Mouse (Mus musculus) embryonic facial prominence, embryonic 11.5 days (tissue): ENCODE data around the gene B3galt1. TPM values are rescaled to one million over a fixed set of nuclear protein-coding genes. Genes with fewer than 3 reads are reported as not detected.

Experiments used
- ATAC-seq: fragments of 200-750 bp; cut with Nextera tagmentation; replicated peaks from 2 replicates; pipeline ENCODE4 v1.8.0; 2017; ENCODE audit warnings: low read depth; ENCODE audit not compliant: insufficient number of reproducible peaks, low FRiP score, low TSS enrichment
- DNase-seq: peaks from one replicate; pipeline ENCODE4 v3.0.0-alpha.2; 2015; ENCODE audit warnings: low spot score
- H3K27ac ChIP-seq: fragments of 300-500 bp; sonication (generic); replicated peaks from 2 replicates; pipeline ENCODE4 v1.5.1; 2014; ENCODE audit warnings: mild to moderate bottlenecking, low read depth, low read length, control low read depth
- H3K27me3 ChIP-seq: fragments of 300-500 bp; sonication (generic); 2 replicates; pipeline ENCODE4 v1.6.1; 2014; ENCODE audit warnings: mild to moderate bottlenecking, low read length, moderate library complexity, mixed read lengths; ENCODE audit not compliant: control insufficient read depth, insufficient read depth
- H3K36me3 ChIP-seq: fragments of 300-500 bp; sonication (generic); replicated peaks from 2 replicates; pipeline ENCODE4 v1.6.1; 2014; ENCODE audit warnings: low read depth, mild to moderate bottlenecking, low read length, moderate library complexity, mixed read lengths; ENCODE audit not compliant: control insufficient read depth, insufficient read depth
- H3K4me1 ChIP-seq: fragments of 300-500 bp; sonication (generic); 2 replicates; pipeline ENCODE4 v1.6.1; 2014; ENCODE audit warnings: low read length, mixed read lengths; ENCODE audit not compliant: control insufficient read depth, insufficient read depth
- H3K4me2 ChIP-seq: fragments of 300-500 bp; sonication (generic); 2 replicates; pipeline ENCODE4 v1.6.1; 2014; ENCODE audit warnings: low read depth, mild to moderate bottlenecking, control low read depth, low read length, moderate library complexity
- H3K4me3 ChIP-seq: fragments of 300-500 bp; sonication (generic); 2 replicates; pipeline ENCODE4 v1.5.1; 2014; ENCODE audit warnings: low read depth, low read length, control low read depth
- H3K9ac ChIP-seq: fragments of 300-500 bp; sonication (generic); replicated peaks from 2 replicates; pipeline ENCODE4 v1.6.1; 2014; ENCODE audit warnings: mild to moderate bottlenecking, control low read depth, low read length
- H3K9me3 ChIP-seq: fragments of 300-500 bp; sonication (generic); replicated peaks from 2 replicates; pipeline ENCODE4 v1.6.1; 2016; ENCODE audit warnings: mild to moderate bottlenecking, low read length, inconsistent platforms, mixed read lengths; ENCODE audit not compliant: control insufficient read depth
- WGBS: fragments of 180-500 bp; shearing (Covaris S2); extraction: QIAGEN DNeasy Blood & Tissue Kit; methylation state at CpG from one replicate; pipeline ENCODE4 v1.1.7; 2014; 5-methylcytosine and 5-hydroxymethylcytosine counted together
- polyA plus RNA-seq: library from polyadenylated mRNA; unstranded; fragments of >200 nt; fragmentation: Nextera tagmentation; extraction: Ambion mirVana; gene quantifications from 2 replicates; pipeline ENCODE4 v1.2.1, GENCODE M21; 2014

The B3galt1 gene
- polyA plus RNA-seq, 1 experiment from 2014 or later = 9.3 TPM

DNA sequence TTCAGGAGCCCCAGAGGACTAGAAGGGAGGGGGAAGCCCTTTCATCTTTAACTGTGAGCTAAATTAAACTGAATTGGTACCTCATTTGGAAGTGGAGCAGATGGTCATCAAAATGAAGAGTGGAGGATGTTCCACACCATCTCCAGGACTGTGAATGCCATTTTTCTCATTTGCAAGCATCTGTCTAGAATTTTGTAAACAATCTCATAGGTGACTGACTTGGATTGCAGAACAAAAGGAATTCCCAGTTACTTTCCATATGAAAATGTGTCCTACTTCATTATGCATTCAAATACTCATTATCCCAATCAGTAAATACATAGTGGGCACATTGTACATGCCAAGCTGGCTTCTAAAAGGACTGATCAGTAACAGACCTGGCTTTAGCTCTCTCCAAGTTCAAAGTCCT lies 515.2 kb downstream of the B3galt1 start:
- ATAC-seq = no peak
- no peak for DNase-seq
- Histone ChIP-seq H3K27ac (no peak overlapping the region), H3K9me3 (no peaks in the 10 kb centered on the region), H3K4me2 (no peak overlapping the region), H3K4me1 (no peaks in the 10 kb centered on the region), H3K27me3 (no peaks in the 10 kb centered on the region), H3K9ac (no peak overlapping the region), H3K4me3 (no peak overlapping the region), H3K36me3 (no peaks in the 10 kb centered on the region)

DNA sequence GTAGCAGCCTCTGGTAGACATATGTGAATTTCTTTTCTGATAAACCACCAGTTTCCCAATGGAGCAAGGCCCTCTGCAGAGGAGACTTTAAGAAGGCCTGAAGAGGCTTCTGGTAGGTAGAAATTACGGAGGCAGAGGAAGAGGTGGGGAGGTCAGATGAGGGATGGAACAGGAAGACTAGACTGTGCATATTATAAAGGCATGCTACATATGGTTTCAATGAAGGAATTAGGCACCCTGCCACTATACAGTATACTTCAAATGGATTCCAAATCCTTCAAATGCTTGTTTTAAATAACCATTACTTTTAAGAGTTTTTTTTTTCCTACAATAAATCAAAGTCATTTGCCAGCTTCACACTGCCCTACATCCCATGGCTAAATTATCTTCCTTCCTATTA lies 518.8 kb downstream of the B3galt1 start:
- H3K9me3 ChIP-seq = no peaks in the 10 kb centered on the region
- no peak overlapping the region for H3K9ac ChIP-seq
- H3K27ac ChIP-seq = no peak overlapping the region
- ATAC-seq (no peak), DNase-seq (peak; percentile 4)
- no peaks in the 10 kb centered on the region for H3K36me3 ChIP-seq
- no peak overlapping the region for H3K4me2 ChIP-seq
- H3K4me3 ChIP-seq = no peak overlapping the region
- no peaks in the 10 kb centered on the region for H3K4me1 ChIP-seq
- 50% methylated on average over 1 of the region's 1 CpGs for WGBS
- H3K27me3 ChIP-seq = no peaks in the 10 kb centered on the region

DNA sequence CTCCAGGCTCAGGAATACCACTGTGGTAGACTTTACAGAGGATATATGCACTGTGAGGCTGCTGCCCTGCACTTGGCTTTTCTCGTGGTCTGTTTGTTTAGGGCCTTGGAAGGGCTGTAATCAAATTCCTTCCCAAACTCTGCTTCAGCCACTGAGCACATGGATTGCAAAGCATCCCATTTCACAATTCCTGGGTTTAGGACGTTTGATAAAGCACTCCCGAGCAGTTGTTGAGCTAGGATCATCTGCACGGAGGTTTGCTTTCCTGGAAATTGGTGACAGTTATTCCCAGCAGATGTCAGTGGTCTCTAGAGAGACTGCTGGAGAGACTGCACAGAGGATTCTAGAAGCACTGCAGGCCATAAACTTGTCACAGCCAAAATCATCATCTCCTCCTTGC lies 520.4 kb downstream of the B3galt1 start:
- ATAC-seq = no peak
- no peaks in the 10 kb centered on the region for H3K27me3 ChIP-seq
- no peaks in the 10 kb centered on the region for H3K4me1 ChIP-seq
- H3K27ac ChIP-seq = no peak overlapping the region
- no peaks in the 10 kb centered on the region for H3K36me3 ChIP-seq
- no peak overlapping the region for H3K9ac ChIP-seq
- H3K9me3 ChIP-seq = no peaks in the 10 kb centered on the region
- H3K4me2 ChIP-seq = no peak overlapping the region
- no peak for DNase-seq
- no peak overlapping the region for H3K4me3 ChIP-seq
- 55% methylated on average over 4 of the region's 4 CpGs for WGBS

DNA sequence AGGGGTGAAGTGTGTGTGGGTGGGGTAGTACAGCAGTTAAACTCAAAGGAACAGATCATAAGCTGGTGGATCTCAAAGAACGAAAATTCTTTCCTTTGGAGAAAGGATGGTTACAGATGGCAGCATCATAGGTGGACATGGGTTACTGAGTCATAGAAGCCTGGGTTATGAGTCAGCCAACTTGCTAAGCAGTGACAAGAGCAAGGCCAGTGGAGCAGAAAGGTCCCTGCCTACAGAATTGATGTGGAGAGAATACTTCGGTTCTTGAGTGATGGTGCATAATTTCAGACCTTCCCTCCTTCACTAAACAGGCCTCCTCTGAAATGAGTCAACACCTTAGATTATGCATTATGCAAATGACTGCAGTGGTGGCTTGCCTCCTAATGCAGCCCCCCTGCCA lies 525.9 kb downstream of the B3galt1 start:
- Histone ChIP-seq H3K4me3 (no peak overlapping the region), H3K9ac (no peak overlapping the region), H3K36me3 (no peaks in the 10 kb centered on the region), H3K9me3 (no peaks in the 10 kb centered on the region), H3K27ac (no peak overlapping the region), H3K27me3 (no peaks in the 10 kb centered on the region), H3K4me2 (no peak overlapping the region), H3K4me1 (no peaks in the 10 kb centered on the region)
- 81% methylated on average over 2 of the region's 2 CpGs for WGBS
- DNase-seq (no peak), ATAC-seq (no peak)

DNA sequence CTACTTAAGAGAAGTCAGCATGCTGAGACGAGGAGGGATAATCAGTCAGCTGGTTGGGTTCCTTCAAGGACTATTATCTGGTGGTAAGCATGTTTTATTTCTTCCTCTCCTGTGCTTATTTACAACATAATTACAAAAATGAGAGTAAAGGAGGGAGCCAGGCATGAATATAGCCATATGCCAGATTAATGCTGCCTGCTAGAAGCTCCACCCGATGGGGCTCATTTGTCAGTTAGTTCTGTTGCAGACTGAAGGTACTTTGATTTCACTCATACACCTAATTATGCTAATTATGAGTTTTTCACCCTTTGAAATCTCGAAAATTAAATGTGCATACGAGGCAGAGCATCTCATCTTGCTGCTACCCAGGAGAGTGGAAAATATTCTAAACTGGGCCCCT lies 539.0 kb downstream of the B3galt1 start:
- Histone ChIP-seq H3K4me2 (no peak overlapping the region), H3K4me1 (no peaks in the 10 kb centered on the region), H3K9me3 (no peaks in the 10 kb centered on the region), H3K27me3 (no peaks in the 10 kb centered on the region), H3K27ac (no peak overlapping the region), H3K36me3 (no peaks in the 10 kb centered on the region), H3K4me3 (no peak overlapping the region), H3K9ac (no peak overlapping the region)
- WGBS = 53% methylated on average over 4 of the region's 4 CpGs
- ATAC-seq = no peak
- no peak for DNase-seq

GRCm38 (mm10) chr2:68118076-68118475 lies 552.4 kb downstream of the B3galt1 start:
- H3K27me3 ChIP-seq = no peaks in the 10 kb centered on the region
- ATAC-seq (no peak), DNase-seq (no peak)
- H3K36me3 ChIP-seq = no peaks in the 10 kb centered on the region
- no peak overlapping the region for H3K9ac ChIP-seq
- no peak overlapping the region for H3K27ac ChIP-seq
- no peaks in the 10 kb centered on the region for H3K9me3 ChIP-seq
- no peaks in the 10 kb centered on the region for H3K4me1 ChIP-seq
- H3K4me3 ChIP-seq = no peak overlapping the region
- H3K4me2 ChIP-seq = no peak overlapping the region
- 66% methylated on average over 8 of the region's 8 CpGs for WGBS

DNA sequence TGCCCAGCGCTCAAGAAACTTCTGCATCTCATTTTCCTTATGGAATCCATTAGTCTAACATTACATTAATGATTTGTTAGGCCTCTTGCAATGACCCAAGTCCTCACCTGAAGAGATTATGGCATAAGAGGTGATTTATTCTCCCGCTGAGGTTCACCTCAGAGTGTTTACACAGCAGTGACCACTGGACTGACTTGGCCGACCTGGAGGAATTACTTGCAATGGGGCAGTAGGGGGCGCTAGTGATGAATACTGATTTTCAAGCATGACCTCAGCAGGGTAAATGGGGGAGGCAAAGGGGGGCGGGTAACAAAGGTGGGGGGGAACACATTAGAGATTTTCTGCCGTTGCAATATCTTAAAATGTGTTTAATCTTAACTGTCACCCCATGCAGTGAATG lies 559.1 kb downstream of the B3galt1 start:
- Histone ChIP-seq H3K27ac (no peak overlapping the region), H3K4me3 (no peak overlapping the region), H3K9me3 (no peaks in the 10 kb centered on the region), H3K36me3 (no peaks in the 10 kb centered on the region), H3K27me3 (no peaks in the 10 kb centered on the region), H3K4me2 (no peak overlapping the region), H3K9ac (no peak overlapping the region), H3K4me1 (no peaks in the 10 kb centered on the region)
- no peak for ATAC-seq
- WGBS = 44% methylated on average over 6 of the region's 6 CpGs
- DNase-seq = peak; percentile 56

DNA sequence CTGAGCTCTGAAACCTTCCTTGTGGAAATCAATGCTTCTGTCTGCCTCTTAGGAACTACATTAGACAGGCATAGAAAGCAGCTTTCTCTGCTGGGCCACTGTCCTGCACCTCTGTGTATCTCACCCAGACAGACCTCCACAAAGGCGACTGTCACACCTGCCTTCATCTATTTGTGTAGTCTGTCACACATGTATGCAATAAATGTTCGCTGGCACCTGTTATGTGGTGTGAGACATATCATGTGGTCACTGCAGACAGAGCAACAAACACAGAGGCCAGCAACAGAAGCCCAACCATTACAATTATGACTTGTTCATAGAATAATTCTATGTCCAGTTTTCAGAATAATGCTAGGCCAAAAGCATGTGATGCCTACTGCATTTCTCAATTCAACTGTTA lies 575.4 kb downstream of the B3galt1 start:
- 88% methylated on average over 2 of the region's 2 CpGs for WGBS
- no peaks in the 10 kb centered on the region for H3K36me3 ChIP-seq
- H3K9ac ChIP-seq = no peak overlapping the region
- H3K4me2 ChIP-seq = no peak overlapping the region
- H3K4me3 ChIP-seq = no peak overlapping the region
- H3K27me3 ChIP-seq = no peaks in the 10 kb centered on the region
- H3K9me3 ChIP-seq = no peaks in the 10 kb centered on the region
- H3K27ac ChIP-seq = no peak overlapping the region
- ATAC-seq = no peak
- no peaks in the 10 kb centered on the region for H3K4me1 ChIP-seq
- no peak for DNase-seq

DNA sequence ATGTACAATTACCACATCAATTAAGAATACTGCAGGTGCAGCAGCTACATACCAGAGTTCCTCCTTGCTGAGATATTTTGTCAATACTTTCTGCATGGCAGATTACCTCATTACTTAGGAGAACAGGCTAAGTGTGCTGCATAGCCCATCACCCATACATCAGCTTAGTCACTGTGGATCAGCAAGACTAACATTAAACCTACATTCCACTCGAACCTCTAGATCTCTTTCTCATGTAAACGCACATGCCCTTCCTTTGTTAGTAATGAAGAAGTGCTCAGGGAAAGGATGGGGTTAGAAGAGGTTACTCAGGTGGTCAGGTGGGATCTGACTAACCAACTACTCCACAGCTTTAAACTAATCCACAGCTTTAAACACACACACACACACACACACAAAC lies 577.6 kb downstream of the B3galt1 start:
- no peak for DNase-seq
- H3K36me3 ChIP-seq = no peaks in the 10 kb centered on the region
- H3K27me3 ChIP-seq = no peaks in the 10 kb centered on the region

More for the DNA sequence above, 577.6 kb downstream of the B3galt1 start:
- Histone ChIP-seq H3K4me2 (no peak overlapping the region), H3K4me1 (no peaks in the 10 kb centered on the region), H3K9me3 (no peaks in the 10 kb centered on the region), H3K4me3 (no peak overlapping the region), H3K9ac (no peak overlapping the region), H3K27ac (no peak overlapping the region)
- ATAC-seq = no peak
- WGBS = 76% methylated on average over 2 of the region's 2 CpGs
